Mouse (Mus musculus) kidney, postnatal 14 days (tissue): Measurements from ENCODE around the gene Unc119b.
A peak's percentile ranks its signal among the peaks of the same experiment; 100 is the strongest.
"Not testable (repeated sequence)": the region's sequence is repeated elsewhere in the genome, so short reads cannot be mapped to it uniquely, and the experiment has no call there.

Experiments used
- DNase-seq: peaks from one replicate; pipeline ENCODE4 v3.0.0; 2022; ENCODE audit warnings: mixed read lengths

The Unc119b gene

DNA sequence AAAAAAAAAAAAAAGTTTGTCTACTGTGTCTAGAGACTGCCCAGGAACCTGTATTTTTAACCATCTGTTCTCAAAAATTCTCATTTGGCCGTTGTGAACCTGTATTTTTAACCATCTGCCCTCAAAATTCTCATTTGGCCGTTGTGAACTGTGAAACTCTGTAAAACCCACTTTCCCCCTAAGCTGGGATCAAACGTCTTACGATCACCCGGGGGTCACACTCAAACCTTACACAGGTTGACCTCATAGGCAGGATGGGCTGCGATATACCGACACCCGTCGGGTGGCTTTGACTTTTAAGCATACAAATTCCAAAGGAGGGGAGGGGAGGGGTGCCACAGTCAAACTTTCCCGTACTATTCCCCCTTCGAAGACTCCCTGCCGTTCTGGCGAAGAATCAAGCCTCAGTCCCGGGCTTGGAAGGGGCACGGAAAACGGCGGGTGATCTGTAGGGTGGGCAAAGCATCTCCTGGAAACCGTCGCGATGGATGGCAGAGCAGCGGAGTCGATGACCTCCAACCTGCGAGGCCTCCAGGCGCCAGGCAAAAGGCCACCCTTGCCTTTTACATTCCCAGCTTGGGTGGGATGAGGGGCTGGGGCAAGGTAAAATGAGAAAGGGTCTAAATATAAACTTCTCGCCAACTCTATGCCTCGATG lies 22.3 kb upstream of the Unc119b start:
- DNase-seq: no peak

DNA sequence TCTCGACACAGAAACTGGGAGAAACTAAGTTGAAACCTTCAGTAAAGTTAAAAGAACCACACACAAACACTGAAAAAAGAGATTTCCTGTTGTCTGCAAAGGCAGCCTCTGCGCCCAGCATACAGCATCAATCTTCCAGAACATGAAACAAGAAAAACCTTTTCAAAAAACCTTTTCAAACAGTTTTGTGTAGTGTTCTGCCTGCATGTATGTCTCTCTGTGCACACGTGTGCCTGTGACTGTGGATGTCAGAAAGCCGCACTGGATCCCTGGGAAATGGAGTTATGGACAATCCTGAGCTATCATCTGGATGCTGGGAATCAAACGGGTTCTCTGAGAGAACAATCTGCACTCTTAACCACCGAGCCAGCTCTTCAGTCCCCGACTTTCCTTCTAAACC lies 21.6 kb upstream of the Unc119b start:
- DNase-seq: no peak

DNA sequence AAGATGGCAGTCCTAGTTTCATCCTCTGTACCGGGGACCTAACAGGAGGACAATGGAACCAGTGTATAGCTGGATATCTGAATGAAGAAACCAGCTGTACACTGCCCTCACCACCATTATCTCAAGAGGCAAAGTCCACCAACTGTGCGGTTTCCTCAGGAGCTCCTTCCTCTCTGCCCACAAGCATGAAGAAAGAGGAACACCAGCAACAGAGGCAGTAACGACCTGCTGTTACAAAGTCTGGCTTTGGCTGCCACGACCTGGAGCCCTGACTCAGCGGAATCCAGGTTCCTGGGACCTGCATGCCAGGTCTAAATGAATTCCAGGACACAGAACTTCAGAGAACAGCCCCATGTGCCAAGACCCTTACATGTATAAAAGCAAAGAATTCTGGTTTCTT lies 21.1 kb upstream of the Unc119b start:
- DNase-seq: peak; percentile 80

DNA sequence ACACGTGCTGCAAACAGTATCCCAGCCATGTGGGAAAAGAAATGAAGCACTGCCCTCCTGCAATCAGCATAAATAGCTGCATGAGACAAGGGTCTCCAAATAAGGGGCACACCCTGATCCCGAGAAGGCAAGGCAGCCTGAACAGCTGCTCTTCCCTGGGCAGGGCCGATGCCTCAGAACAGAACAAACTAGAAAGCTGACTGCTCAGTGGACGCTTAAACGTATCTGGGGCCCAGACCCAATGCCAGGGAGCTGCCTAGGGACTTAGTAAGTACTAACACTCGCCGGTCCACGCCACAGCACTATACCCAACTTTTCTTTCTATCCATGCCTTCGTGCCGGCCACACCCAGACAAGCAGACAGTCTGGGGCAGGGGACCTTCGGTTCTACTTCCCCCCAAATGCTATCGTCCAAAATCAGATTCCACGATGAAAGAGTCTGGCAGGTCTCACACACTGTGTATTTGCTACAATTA lies 20.4 kb upstream of the Unc119b start:
- DNase-seq: no peak

DNA sequence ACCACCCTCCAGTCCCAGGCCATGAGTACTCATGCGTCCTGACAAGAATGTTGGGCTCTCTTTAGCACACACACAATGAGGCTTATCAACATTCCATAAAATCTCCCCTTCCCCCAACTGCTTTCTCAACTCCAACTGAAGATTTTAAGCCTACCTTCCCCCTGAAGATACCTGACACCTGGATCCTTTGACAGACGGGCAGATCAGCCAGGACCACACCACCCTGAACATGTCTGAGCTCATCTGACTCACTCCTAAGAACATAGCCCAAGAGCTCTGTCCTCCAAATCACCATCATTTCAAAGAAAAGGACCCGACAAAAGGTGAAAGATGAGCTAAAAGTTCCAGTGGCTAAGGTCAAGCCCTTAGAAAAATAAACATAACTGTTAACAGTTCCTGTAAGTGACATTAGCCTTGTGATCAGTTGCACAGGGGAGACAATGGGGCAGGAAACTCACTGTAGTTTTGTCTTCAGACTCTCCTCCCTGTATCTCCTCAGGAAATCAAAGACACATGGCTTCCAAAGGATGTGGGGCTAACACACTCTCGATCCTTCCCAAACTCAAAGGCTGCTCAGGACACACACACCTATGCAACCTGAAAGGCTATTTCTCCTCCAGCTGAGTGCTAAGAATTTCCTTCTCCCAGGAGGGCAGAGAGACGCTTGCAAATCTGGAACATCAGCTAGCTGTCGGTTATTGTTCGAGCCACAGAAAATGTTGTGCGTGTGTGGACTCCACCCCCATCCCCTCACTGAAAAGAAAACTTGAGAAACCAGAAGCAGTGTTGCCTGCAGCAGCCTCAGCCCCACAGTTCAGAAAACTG lies 17.6 kb upstream of the Unc119b start:
- no peak for DNase-seq

DNA sequence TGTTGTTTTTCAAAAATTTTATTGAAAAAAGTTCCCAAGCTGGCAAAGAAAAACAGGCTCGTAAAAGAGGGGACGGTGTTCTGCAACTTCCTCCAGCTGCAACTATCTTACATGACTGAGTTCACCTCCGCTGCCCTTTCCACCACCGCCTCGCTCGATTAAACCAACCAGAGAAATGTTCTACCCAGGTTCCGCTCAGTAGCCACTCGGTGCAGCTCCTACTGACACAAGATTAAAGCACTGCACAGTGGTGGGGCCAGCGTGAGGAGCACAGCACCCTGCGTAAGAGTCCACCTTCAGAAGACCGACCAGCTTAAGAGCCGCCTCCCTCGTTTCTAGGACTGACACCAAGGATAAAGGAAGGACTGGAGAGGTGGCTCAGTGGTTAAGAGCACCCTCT lies 16.7 kb upstream of the Unc119b start:
- DNase-seq: peak; percentile 68

DNA sequence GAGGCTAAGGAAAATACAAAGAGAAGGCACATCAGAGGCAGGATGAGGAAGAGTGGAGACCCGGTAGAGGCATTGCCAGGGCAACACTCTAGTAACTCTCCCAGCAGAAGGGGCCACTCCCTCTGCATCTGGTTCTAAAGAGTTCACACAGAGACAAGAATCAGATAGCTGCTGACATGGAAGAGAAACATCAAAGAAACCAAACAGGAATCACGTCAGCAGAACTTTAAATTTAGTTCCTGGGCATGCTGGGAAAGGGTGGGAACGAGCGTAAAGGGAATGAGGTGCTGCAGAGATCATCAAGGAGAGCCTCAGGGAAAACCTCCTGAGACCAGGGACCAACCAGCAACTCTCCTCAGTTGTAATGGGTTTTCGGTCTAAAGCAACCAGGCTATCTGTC lies 16.2 kb upstream of the Unc119b start:
- DNase-seq: no peak

DNA sequence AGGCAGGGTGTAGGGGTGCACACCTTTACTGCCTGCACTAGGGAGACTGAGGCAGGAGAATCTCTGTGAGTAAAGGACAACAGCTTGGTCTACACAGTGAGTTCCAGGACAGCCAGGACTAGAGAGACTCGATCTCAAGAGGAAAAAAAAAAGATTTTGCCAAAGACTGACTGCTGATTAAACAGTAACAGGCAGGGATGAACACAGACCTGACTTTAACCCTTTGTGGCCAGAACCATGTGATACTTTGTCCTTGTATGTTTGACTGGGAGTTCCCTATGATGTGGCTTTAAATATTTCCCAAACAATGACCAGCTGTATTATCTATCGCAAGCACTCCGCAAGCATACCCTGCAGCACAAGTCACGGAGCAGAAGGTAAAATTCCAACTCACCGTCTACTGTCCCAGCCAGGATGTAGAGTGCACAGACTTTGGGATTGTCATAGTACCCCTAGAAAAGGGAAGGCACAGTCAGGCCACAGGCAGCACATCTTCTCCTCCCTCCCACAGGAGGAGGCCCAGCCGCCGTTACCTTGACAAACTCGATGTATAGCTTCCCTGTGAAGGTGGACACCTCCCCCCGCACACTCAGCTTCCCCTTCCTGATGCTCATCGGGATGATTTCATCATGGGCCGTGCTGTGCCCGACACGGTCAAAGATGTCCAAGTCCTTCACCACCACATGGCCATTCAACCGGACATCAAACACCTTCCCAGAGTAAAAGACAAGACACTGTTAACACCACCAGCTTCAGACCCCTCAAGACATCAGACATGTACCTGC lies 15.1 kb upstream of the Unc119b start:
- no peak for DNase-seq

DNA sequence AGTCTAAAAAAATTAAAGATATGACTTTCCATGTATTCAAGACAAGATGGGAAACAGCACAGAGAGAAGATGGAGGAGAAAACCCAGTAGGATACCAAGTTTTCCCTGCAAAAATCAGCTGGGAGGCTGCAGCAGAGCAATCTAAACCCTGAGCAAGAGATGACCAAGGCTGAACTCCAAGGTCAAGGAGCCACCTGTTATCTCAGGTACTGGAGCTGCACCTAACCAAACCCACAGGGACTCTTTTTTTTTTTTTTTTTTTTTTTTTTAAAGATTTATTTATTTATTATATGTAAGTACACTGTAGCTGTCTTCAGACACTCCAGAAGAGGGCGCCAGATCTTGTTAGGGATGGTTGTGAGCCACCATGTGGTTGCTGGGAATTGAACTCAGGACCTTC lies 14.1 kb upstream of the Unc119b start:
- DNase-seq: not testable (repeated sequence)

DNA sequence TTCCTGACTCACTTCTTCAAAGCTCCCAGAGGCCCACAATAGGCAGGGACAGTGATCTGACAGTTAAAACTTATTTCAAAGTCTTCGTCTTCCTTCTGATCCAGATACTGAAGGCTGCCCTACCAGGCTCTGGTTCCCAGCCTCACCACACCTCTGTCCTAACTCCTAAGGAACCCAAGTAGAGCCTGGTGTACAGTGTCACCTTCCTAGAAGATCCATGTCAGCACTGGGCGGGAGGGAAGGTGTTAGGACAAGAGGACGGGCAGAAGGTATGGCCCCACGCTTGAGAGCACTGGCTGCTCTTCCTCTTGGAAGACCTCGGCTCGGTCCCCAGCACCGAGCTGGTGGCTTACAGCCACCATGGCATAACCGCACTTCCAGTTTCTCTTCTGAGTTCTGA lies 13.6 kb upstream of the Unc119b start:
- no peak for DNase-seq

DNA sequence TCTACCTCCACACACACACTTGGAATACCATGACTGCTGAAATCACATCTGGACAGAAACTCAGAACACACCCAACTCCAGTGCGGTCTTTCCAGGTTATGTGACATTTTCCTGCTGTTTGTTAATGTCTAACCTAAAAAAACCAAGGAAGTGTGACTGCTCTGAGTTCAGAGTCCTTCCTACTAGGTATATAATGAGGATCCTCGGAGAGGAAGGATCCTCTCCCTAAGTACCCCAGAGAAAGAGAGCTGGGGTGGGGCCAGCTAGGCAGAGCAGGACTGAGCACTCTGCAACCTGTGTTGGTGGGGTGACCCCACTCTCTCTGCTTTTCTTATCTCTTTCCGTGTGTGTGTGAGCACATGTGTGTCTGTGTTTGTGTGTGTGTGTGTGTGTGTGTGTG lies 12.6 kb upstream of the Unc119b start:
- peak; percentile 54 for DNase-seq

DNA sequence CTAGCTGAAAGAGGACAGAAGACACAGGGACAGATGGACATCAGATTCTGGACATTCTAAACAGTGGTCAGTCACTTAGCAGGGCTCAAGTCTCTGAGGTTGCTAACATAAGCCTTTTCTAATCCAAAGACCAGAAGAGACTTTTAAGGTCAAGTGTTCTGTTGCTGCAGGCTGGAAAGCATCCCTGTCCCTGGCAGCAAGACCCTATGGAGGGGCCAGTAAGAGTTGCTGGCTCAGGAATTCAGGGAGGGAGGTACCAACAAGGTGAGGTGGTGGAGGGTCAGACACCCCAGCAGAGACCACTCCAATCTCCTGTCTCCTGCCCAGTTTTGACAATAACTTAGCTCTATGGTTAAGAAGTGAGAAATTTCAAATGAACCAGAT lies 12.0 kb upstream of the Unc119b start:
- DNase-seq: no peak

DNA sequence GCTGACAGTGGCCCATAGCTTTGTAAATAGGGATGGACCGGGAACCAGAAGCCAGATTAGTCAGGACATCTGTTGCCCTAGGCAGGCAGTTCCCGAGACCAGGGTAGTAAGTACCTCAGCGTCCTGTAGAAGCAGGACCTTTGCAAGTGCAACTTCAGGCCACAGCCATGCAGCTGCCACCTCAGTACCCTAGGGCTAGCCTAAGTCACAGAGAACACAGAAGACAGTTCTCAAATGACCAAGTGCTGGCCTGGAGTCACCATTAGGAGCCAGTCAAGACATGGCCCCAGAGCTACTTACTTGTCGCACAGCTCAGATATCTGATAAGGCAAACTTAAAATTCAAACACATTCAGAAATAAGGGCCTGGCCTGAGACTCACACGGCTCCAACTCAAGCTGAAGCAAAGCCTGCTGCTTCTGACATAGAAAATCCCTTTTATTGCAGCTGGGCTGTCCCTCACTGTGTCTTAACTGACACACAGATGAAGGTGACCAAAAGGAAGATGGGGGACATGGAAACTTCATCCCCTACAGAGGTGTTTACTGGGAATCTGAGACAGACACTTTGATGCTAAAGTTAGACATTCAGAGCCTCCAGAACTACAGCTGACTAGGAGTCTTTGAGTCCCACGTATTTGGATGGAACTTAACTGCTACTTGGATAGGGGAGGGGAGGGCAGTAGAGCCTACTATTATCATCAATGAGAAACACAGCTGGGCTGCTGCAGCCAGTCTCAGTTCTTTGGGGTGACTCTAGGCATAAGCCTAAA lies 11.4 kb upstream of the Unc119b start:
- no peak for DNase-seq

DNA sequence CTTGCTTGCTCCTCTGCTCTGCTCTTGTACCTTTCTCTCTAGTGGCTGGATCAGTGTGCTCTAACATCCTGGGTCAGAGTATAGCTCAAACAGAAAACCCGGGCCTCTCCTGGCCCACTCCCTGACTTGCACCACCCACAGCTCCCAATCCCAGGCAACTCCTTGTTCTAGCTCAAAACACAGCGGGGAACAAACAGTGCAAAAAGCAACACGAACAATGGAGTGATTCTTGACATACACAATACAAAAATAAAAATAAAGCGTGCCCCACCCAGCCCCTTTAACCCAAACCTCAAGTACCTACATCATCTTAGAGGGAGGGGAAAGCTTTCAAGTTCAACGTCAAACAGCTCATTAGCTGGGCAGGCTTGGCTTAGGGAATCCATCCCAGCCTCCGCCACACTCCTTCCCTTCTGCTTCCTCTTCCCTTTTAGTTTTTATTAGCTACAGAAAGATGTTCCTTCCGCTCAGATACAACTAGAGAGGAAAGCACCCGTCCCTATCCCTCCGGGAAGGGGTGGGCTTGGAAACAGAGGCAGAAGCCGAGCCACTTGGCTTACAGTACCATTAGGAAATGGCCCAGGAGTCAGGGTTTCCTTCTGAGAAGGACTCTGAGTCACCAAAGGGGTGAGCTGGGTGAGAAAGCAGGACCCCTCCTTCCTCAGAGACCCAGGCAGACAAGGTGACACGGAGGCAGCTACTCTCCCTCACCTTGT lies 10.6 kb upstream of the Unc119b start:
- no peak for DNase-seq

DNA sequence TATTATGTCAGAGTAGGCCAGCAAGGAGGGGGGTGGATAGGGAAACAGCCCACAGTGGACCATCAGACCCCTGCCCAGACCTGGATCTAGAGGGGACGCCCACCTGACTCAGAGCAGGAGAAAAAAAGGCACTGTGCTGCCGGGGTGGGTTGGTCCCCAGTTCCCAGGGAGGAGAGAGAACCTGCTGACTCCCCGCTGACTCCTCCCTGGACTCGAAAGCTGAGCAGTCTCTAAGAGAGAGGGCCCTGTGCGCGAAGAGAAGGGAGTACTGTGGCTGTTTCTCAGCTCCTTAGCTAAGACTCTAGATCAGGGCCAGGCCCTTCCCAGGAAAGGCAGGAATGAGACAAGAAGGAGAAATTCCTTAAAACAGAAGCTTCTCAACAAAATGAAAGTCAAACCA lies 9.7 kb upstream of the Unc119b start:
- DNase-seq: no peak

DNA sequence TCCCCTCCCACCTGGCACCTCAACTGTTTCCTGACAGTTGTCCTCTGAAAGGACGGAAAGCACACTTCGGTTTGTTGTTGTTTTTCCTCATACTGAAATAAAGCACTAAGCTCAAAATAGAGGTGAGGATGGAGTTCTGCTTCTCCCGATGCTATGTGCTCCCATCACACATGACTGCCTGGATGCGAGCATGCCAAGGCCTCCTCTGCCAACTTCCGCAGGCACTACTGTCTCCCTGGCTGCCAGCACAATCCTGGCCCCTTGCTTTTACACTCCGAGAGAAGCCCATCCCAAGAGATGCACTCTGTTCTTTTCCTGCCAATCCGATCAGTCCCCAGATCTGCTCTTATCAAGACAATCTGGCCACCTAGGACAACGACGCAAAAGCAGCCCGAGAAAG lies 8.8 kb upstream of the Unc119b start:
- no peak for DNase-seq

DNA sequence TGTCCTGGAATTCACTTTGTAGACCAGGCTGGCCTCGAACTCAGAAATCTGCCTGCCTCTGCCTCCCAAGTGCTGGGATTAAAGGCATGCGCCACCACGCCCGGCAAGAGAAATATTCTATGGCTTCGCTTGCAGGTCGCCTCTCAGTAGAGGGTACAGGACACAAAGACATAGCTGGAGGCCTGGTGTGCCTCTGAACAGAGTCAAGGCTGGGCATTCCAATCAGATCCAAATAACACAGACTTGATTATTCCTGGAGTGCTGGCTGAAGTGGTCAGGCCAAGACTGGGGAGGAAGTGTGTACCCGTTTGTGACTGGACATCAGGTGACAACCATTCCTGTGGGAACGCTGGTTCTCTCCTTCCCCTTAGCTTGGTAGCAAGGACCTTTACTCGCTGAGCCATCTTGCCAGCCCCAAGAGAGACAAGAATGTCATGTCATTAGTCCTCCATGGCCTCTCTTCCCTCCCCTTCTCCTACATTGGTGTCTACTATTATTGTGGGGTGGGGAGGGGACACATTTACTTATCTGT lies 7.5 kb upstream of the Unc119b start:
- no peak for DNase-seq

DNA sequence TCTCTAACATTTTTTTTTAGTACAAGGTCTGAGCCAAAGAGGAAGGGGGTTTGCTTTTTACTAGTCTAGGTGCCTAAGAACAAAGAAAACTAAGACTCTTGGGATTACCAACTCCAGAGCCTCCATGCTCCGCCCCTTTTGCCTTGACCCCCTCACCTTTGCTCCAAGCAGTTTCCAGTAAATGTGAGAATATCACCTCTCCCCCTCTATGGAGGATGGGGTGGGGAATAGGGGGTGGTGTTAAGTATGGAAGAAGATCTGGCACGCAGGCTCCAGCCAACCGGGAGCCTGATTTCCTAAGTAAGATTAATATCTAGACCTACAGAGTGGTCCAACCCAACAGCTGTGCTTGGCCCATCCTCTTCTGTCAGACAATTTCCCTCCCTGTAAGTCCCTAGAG lies 6.0 kb upstream of the Unc119b start:
- DNase-seq: no peak

DNA sequence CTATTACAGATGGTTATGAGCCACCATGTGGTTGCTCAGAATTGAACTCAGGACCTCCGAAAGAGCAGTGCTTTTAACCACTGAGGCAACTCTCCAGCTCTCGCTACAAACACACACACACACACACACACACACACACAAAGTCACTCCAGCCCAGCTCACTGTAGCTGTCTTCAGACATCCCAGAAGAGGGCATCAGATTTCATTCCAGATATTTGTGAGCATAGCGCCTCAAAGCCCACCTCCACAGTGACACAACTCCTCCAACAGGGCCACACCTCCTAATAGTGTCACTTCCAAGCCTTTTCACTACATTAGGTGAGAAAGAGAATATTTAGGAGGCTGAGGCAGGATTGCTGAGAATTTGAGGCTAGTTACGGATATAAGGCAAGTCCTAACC lies 4.3 kb upstream of the Unc119b start:
- no peak for DNase-seq

DNA sequence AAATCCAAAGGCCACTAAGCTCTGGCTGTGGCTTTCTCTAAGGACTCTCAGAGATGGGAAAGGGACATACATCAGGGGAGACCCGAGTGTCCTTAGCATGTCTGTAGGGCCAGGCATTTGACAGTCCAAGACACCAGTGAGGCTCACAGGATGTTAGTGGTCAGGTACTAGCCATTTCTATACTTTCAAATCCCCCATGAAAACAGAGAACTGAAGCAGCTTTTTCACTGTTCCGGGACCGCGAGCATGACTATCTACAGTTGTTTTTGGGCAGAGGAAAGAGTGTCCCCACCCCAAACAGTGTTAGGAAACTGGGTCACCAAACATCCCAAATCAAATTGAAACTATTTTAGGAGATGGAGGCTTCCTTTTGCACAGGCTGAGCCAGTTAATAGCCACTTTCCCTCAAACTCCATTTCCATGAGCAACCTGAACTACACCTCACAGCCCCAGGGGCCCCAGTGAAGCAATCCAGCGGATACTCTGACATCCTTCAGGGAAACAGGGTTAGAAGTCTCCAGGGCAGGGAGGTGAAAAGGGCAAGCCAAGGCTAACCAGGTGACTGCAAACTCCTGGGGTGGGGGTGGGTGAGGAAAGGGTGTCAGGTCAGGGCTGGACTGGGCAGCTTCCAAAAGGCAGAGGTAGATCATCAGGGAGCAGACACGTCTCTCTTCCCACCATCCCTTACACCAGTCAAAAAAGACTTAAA lies 1.3 kb downstream of the Unc119b start:
- no peak for DNase-seq

DNA sequence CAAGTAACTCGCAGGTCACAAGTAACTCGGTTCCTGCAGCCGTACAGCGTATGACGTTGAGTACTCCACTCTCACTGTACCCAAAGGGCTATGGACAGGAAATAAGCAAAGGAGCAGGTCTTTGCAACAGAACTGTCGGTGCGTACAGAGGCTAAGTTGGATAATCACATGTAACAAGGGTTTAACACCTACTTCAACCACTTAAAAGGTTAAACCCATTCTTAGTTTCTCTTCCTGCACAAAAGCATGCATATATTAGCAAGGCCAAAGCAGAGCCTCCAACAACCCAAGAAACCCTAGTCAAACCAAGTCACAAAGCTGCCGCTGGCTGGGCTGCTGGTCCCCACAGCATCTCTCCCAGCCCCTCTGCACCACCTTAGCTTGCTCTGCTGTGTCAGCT lies 2.3 kb downstream of the Unc119b start:
- DNase-seq: no peak
